Mouse (Mus musculus) cerebellum, adult 11-12 months (tissue): ENCODE data around the gene Exosc2.

Experiments used
- DNase-seq: peaks from one replicate; pipeline ENCODE4 v3.0.0; 2022

Exosc2 gene

DNA sequence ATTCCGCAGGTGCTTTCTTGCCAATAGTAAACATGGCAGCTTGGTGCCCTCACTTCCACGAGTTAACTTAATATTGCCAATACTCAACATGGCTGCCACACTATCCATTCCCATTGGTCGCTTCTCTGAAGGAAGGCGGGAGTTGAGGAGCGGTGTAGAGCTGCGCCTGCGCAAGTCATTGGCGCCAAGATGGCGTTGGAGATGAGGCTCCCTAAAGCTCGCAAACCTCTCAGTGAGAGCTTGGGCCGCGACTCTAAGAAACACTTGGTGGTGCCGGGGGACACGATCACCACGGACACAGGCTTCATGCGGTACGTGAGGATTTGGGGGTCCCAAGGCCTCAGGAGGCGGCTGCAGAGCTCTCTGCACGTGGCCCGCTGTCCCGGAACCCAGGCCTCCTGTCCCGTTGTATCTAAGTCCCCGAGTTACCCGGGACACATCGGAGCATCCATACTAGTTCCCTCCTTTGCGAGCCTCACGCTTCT, at the start of gene Exosc2:
Gene Exosc2, plus strand, starts transcription at position 165 of the 485 bp plus-strand sequence.
- peak; percentile 93 for DNase-seq

GRCm38 (mm10) chr2:31633531-31633930, 37.0 kb upstream of the Exosc2 start:
- no peak for DNase-seq

DNA sequence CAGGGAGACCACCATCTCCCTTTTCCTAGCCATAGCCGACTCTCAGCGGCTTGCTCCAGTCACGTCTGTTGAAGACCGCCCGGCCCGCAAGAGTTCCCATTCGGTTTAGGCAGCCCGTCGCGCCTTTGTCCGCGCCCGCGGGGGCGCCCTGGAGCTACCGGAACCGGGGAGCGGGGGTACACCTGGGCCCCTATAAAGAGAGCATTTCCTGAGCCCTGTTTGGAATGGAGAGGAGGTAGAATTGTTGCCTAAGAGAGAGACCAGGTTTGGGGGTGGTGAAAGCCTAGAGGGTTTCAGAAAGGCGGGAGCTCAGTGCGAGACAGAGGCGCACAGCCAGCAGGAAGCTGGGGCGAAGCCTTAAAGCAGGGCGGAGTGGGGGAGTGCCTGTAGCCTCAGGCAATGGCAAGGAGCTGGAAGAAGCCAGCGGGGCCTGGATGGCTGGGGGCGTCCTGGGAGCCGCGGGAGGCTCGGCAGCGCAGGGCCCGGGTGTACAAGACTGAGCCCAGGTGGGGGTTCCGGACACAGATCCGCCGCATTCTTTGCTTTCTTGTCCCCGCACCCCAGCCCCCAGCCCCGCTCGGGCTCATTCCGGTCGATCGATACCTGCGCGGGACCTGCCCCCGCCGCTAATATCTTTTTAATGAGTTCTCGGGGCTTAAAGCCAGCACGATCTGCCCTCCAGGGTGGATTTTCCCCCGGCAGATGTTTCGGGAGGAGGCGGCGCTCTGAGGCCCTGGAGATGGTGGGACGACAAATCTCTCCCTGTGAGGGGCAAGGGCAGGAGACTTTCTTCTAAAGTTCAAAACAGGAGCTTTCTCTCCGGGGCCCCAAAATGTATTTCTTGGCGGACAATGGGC, 35.0 kb upstream of the Exosc2 start:
- DNase-seq: no peak

DNA sequence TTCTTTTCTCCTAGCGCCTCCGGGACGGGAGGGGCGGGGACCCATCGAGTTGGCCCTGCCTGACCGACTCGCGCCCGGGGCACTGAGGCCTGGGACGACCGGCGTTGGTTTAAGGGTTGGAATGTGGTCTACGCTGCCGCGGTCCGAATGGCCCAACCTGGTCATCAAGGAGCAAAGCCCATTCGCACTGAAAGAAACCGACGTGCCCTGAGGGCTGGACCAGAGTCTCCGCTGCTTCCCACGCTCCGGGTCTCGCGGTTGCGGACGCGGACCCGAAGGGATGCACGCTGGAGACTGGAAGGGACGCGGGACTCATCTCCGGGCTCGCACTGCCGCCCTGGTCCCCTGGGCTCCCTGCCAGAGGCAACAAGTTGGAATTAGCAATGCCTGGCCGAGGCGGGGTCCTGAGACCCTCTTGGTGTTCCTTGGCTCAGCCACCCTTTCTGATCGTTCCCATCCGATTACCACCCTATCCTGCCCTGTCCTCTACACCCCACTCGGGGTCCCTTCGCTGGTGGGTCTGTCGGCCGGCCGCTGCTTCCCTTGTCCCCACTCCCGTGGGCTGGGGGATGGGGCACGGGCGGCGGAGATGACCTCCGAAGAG, 34.3 kb upstream of the Exosc2 start:
- DNase-seq: no peak

GRCm38 (mm10) chr2:31636742-31637141, 33.8 kb upstream of the Exosc2 start:
- no peak for DNase-seq

DNA sequence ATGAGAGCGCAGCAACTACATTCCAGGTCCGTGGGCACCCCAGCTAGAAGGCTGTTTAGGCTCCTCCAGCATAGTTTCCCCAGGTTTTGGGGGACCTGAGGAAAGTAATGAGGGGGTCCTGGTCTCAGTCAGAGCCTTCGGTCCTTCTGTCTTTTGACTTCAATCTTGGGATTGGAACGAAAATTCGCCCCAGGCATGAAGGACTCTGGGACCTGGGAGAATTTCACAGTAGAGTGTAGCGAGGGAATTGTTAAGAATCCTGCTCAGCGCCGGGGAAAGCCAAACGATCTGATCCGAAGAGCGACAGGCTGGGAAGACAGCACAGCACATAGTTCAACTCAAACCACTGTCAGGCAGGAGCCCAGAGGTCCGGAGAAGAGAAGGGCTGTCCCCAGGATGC, 33.2 kb upstream of the Exosc2 start:
- no peak for DNase-seq

- no peak for DNase-seq
These were observed 32.7 kb upstream of the Exosc2 start for GRCm38 (mm10) chr2:31637807-31638206.

DNA sequence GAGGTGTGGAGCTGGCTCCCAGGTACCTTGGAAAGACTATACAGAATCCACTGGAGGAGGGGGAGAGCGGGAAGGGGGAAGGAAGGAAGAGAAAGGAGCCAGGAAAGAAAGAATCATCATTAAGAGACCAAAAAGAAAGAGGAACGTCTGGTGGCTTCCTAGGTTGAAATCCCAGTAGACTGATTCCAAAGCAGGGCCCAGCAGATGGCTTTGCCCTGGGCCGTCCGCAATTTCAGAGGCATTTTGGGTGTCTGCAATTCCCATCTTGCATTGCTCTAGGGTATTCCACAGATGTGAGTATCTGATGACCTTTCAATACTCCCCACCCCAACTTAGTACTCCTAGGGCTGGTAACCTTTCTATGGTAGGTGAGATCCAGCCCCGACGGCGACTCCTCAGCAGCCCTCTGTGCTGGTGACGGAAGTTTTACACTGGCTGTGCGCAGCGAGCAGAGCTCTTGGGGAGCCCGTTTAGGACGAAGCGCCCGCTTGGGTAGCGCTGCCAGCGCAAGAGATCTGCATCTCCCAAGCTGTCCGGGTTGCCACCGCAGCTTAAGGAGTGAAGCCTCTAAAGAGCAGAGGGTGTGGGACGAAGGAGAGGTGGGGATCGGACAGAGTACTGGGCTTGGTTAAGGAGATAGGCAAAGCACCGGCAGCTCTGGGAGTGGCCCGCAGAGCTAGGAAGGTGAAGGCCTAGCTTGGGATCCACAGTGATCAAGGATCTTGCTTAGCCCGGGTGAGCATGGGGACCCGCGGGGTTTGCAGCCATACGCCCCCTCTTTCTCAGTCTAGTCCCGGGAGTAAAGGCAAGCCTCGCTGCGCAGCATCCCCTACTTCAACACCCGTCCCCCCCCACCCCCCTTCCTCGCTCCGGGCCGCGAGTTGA, 31.7 kb upstream of the Exosc2 start:
- DNase-seq: no peak

DNA sequence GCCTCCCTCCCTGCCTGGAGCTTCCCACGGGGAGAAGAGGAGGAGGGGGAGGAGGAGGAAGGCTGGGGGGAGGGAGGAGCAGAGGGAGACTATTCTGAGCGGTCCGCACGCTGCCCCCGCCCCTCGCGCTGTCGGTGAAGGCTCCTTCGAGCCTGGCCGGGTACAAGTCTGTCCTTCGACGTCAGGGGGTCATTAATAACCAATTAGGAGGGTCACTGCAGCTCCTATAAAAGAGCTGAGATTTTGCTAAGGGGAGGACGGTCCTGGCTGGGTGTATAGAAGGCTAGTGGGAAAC, 31.1 kb upstream of the Exosc2 start:
- no peak for DNase-seq

- DNase-seq: no peak
These were observed 30.5 kb upstream of the Exosc2 start, which contains the start of gene Prdm12 for GRCm38 (mm10) chr2:31639901-31640608. Prdm12 (plus strand) TSS chr2:31640037.

DNA sequence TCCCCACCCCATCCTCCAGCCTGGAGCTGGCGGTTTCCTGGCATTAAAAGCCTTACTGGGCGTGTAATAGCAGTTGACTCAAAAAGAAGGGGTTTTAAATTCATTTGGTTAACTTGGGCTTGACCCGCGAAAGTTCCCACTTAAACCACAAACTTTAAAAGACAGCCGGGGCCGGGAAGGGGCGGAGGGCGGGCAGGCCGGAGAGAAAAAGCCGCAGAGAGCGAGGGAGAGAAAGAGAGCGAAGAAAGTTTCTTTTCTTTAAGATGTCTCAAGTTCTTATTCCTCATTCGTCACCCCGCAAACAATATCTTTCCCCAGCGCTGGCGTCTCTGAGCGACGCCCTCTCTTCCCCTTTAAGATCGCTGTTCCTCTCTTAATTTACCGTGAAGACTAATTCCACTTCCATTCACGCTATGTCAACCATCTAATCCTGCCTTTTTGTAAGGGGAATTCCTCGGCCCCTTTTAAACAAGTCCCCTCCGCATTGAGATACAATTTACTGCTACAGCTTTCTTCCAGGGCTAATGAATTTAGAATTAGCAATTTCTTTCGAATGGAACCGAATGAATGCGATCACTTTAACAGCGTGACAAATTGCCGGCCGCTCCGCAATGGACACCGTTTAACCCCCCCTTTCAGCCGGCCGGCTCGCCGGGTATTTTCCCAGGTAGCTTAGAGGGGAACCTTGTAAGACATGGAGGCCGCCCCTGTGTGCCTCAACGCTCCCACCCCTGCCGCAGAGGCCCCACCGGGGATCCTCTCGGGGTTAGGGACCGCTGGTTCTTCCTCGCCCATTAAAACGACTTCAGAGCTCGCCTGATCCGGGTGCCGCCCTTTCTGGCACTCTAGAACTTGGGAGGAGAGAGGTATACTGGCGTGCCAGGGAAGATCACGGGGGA, 29.7 kb upstream of the Exosc2 start:
- no peak for DNase-seq

- no peak for DNase-seq
These were observed 29.0 kb upstream of the Exosc2 start for GRCm38 (mm10) chr2:31641508-31641830.

- DNase-seq: no peak
These were observed 28.6 kb upstream of the Exosc2 start for GRCm38 (mm10) chr2:31641929-31642328.

DNA sequence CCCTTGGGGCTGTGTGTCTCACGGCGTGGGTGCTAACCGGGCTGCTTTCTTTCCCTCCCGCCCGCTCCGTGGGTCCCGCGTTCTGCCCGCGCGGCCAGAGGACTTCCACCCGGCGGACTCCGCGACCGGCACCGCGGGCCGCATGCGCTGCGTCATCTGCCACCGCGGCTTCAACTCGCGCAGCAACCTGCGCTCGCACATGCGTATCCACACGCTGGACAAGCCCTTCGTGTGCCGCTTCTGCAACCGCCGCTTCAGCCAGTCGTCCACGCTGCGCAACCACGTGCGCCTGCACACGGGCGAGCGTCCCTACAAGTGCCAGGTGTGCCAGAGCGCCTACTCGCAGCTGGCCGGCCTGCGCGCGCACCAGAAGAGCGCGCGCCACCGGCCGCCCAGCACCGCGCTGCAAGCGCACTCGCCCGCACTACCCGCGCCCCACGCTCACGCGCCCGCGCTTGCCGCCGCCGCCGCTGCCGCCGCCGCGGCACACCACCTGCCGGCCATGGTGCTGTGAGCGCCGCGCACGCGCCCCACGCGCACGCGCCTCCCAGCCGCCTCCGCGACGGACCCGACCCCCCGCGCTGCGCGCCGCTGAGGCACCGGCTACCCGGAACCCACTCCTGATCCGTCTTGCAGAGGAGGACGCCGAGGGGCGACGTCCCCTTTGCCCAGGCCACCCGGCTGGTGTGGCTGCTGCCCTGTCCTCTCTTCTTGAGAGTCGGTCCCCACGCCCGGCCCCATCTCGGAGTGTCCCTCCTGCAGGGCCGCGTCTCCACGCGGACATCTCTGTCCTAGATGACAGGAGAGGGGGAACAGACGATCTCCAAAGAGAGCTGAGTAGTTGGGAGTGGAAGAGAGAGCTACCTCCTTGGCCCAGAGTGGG, 16.3 kb upstream of the Exosc2 start:
- peak; percentile 27 for DNase-seq

DNA sequence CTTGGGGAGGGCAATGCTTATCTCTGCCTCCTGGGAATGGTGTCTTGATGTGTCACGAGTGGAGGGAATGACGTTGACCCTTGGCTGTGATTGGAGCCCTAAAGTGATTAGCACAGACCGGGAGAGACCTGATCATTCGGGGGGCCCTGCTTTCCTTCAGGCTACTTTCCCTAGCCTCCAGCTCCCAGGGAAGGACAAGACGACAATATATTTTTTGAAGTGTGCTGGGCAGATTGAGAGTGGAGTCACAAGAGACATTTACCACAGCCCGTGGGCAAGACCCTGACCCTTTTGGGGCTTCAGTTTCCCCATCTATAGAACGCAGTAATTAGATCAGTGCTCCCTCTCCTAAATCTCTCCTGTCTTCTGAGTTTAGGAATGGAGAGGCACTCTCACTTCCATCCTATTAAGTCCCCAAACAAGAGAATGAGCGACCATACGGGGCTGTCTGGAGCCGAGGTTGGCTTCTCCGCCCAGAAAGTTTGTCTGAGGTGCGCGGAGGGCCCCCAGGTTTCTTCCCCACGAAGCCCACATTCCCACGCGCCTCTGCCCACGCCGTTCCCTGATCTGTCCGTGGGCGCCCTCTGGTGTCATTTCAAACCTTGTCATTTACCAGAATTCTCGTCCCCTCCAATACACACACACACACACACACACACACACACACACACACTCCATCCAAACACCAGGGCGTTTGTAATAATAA, 15.5 kb upstream of the Exosc2 start:
- no peak for DNase-seq

DNA sequence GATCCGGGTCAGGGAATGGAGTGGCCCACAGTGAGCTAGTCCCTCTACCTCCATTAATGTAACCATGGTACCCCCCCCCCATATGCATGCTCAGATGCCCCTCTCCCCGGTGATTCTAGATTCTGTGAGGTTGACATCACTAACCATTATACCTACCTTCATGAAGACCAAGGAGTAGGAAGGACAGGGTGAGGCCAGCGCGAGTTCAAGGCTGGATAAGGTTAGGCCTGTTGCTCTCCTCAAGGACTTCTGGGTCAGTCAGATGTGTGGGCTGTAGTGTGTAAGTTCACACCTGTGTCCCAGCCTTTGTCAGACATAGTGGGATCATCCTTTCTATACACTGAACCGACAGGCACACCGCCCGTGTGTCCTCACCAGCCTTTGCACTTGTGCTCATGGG, 14.1 kb upstream of the Exosc2 start:
- DNase-seq: no peak

DNA sequence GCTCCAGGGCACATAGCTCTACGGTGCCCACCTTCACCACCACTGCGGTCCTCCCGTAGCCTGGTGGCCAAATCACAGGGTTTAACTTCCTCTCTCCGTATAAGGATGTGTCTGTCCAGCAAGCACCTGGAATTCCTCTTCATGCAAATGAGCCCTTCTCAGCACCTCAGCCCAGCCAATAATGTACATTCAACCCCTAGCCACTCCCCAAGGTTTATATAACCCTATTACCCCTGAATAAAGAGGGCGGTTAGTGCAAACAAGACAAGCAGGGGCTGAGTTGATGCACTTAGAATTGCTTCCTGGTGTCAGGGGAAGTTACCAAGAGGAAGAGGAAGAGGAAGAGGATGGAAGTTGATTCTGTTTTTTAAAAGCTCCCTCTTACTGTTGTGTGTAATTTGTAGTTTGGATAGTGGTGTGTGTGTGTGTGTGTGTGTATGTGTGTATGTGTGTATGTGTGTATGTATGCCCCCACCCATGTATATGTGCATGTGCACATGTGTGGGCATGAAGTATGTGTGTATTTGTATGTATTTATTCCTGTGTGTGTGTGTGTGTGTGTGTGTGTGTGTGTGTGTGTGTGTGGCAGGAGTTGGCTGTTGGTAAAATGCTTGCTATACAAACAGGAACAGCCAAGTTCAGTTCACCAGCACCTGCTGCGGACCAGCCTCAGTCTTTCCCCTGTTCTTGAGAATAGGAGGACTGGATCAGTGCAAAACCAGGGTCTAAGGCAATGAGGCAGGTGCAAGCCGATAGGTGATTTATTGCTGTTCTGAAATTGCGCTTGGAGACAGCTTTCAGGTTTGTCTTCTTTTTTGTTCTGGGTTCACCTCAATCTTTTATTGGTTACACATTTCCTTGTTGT, 7.3 kb upstream of the Exosc2 start:
- DNase-seq: no peak

DNA sequence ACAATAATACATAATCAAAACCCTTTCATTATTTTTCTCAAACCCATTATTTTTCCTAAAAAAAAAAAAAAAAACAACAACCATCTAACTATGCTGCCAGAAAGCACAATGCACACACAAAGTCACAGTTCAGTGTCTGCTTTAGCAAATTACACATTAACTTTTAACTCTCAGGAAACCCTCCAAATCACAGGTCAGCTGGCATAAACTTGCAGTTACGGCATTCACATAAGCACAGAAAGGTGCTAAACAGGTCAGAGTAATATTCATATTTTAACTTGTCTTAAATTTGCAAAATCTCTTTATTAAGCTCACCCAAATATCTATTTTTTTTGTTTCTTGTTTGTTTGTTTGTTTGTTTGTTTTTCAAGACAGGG, 6.7 kb upstream of the Exosc2 start:
- DNase-seq: no peak

DNA sequence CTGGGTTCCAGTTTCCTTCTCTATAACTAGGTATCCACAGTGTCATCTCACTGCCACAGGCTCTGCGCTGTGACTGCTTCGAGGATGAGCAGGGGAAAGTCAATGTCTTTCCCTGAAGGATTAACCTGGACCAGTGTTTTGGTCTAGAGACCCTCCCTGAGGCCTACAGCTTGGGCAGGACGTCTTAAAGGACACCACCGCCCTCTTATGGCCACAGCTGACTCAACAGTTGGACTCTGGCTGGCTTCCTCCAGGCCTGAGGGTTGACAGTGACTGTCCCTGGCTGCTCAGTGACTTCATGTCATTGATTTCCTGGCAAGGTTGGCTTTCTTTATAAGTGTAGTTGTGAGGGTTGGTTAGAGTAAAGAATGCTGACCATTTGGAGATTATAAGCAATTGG, 3.2 kb upstream of the Exosc2 start:
- DNase-seq: no peak
